Mouse (Mus musculus) embryonic facial prominence, embryonic 15.5 days (tissue): ENCODE results near the gene Tent4b. TPM values are rescaled to one million over a fixed set of nuclear protein-coding genes. Genes with fewer than 3 reads are reported as not detected.

Source experiments
- ATAC-seq: fragments of 200-750 bp; cut with Nextera tagmentation; 2 replicates; pipeline ENCODE4 v1.8.0; 2017; ENCODE audit warnings: low read depth, moderate TSS enrichment; ENCODE audit not compliant: insufficient number of reproducible peaks, low FRiP score, low TSS enrichment
- H3K27ac ChIP-seq: fragments of 300-500 bp; sonication (generic); replicated peaks from 2 replicates; pipeline ENCODE4 v1.5.1; 2015; ENCODE audit warnings: mild to moderate bottlenecking, inconsistent platforms
- H3K27me3 ChIP-seq: fragments of 300-500 bp; sonication (generic); 2 replicates; pipeline ENCODE4 v1.6.1; 2015; ENCODE audit warnings: inconsistent platforms
- H3K36me3 ChIP-seq: fragments of 300-500 bp; sonication (generic); 2 replicates; pipeline ENCODE4 v1.6.1; 2015; ENCODE audit warnings: mild to moderate bottlenecking, inconsistent platforms
- H3K4me1 ChIP-seq: fragments of 300-500 bp; sonication (generic); 2 replicates; pipeline ENCODE4 v1.6.1; 2015; ENCODE audit warnings: inconsistent platforms
- H3K4me2 ChIP-seq: fragments of 300-500 bp; sonication (generic); replicated peaks from 2 replicates; pipeline ENCODE4 v1.6.1; 2015; ENCODE audit warnings: mild to moderate bottlenecking, inconsistent platforms
- H3K4me3 ChIP-seq: fragments of 300-500 bp; sonication (generic); replicated peaks from 2 replicates; pipeline ENCODE4 v1.5.1; 2015; ENCODE audit warnings: mild to moderate bottlenecking, inconsistent platforms
- H3K9ac ChIP-seq: fragments of 300-500 bp; sonication (generic); 2 replicates; pipeline ENCODE4 v1.6.1; 2015; ENCODE audit warnings: inconsistent platforms
- H3K9me3 ChIP-seq: fragments of 300-500 bp; sonication (generic); replicated peaks from 2 replicates; pipeline ENCODE4 v1.6.1; 2016; ENCODE audit warnings: inconsistent platforms
- whole genome bisulfite sequencing: fragments of 180-500 bp; shearing (Covaris S2); methylation state at CpG from one replicate; pipeline ENCODE4 v1.1.7; 2015; 5-methylcytosine and 5-hydroxymethylcytosine counted together
- polyA plus RNA-seq: library from polyadenylated mRNA; unstranded; fragments of >200 nt; fragmentation: Nextera tagmentation; extraction: Ambion mirVana; gene quantifications from 2 replicates; pipeline ENCODE4 v1.2.1, GENCODE M21; 2015

The Tent4b gene
- polyA plus RNA-seq, 1 experiment from 2014 or later, result 8.6 TPM

- H3K36me3 ChIP-seq, result no peaks in the 10 kb centered on the region
- no peaks in the 10 kb centered on the region for H3K9me3 ChIP-seq
- ATAC-seq, result no peak
- no peak overlapping the region for H3K9ac ChIP-seq
- H3K27me3 ChIP-seq, result no peaks in the 10 kb centered on the region
- no peak overlapping the region for H3K27ac ChIP-seq
- no peaks in the 10 kb centered on the region for H3K4me1 ChIP-seq
- no peak overlapping the region for H3K4me3 ChIP-seq
- WGBS, result 85% methylated on average over 4 of the region's 4 CpGs
- H3K4me2 ChIP-seq, result no peak overlapping the region
Observed at GRCm38 (mm10) chr8:88307736-88308135, 108.7 kb downstream of the Tent4b start.

Other genes with a start within 250 kb of the Tent4b start
- 20.5 and 21.0 TPM in 2 replicates for gene Zfp423, start 239.6 kb upstream of the Tent4b start, polyA plus RNA-seq
- gene Cnep1r1, start 80.4 kb upstream of the Tent4b start, polyA plus RNA-seq, result 55.5 and 62.8 TPM in 2 replicates
- gene Heatr3, start 61.4 kb upstream of the Tent4b start, polyA plus RNA-seq, result 47.1 and 50.5 TPM in 2 replicates
- 8.9 and 10.6 TPM in 2 replicates for gene Adcy7, start 73.2 kb downstream of the Tent4b start, polyA plus RNA-seq
- gene Brd7, start 163.0 kb downstream of the Tent4b start, polyA plus RNA-seq, result 70.3 and 72.8 TPM in 2 replicates